Mouse (Mus musculus): Measurements from ENCODE around the gene Rabgap1l. TPM values are rescaled to one million over a fixed set of nuclear protein-coding genes. Genes with fewer than 3 reads are reported as not detected.

The Rabgap1l gene
- total and polyA plus RNA-seq, 3 experiments = 12.9 to 325 (median 302) TPM

GRCm38 (mm10) chr1:160805268-160805667 lies 12.3 kb upstream of the Rabgap1l start:
- no peaks in the 10 kb centered on the region for H3K36me3 ChIP-seq (replicated peaks)
- no peaks in the 10 kb centered on the region for H3K9me3 ChIP-seq (replicated peaks)
- H3K4me3 ChIP-seq (ENCODE audit: low read depth, low read length) = no peak overlapping the region
- no peaks in the 10 kb centered on the region for H3K27me3 ChIP-seq (ENCODE audit: insufficient read depth, low read length)
- TF ChIP-seq GATA2 (IDR thresholded peaks at IDR 0.05; ENCODE audit: borderline replicate concordance, low read depth, low read length) (no peak), GATA1 (IDR thresholded peaks at IDR 0.05; ENCODE audit: borderline replicate concordance, low read length) (no peak), POLR2AphosphoS5 (IDR thresholded peaks at IDR 0.05; ENCODE audit: insufficient replicate concordance, low read depth, low read length) (no peak), CTCF (IDR thresholded peaks at IDR 0.05; ENCODE audit: low read depth, low read length) (no peak), TAL1 (conservative IDR thresholded peaks at IDR 0.05; ENCODE audit: low read depth, low read length) (no peak)
- peaks cover 30% of the 10 kb centered on the region for H3K4me1 ChIP-seq (ENCODE audit: insufficient read depth, low read depth, low read length)
- ATAC-seq (ENCODE audit: extremely low read depth, insufficient number of reproducible peaks, low FRiP score, poor library complexity, severe bottlenecking) (no peak), DNase-seq (ENCODE audit: low spot score) (no peak)

- Histone ChIP-seq H3K36me3 (replicated peaks) (no peaks in the 10 kb centered on the region), H3K27me3 (ENCODE audit: insufficient read depth, low read length) (no peaks in the 10 kb centered on the region), H3K4me3 (ENCODE audit: low read depth, low read length) (no peak overlapping the region), H3K4me1 (ENCODE audit: insufficient read depth, low read depth, low read length) (peaks cover 31% of the 10 kb centered on the region), H3K9me3 (replicated peaks) (no peaks in the 10 kb centered on the region)
- ATAC-seq (ENCODE audit: extremely low read depth, insufficient number of reproducible peaks, low FRiP score, poor library complexity, severe bottlenecking) = no peak
- TF ChIP-seq POLR2AphosphoS5 (IDR thresholded peaks at IDR 0.05; ENCODE audit: insufficient replicate concordance, low read depth, low read length) = no peak
- TF ChIP-seq GATA1 (IDR thresholded peaks at IDR 0.05; ENCODE audit: borderline replicate concordance, low read length) = no peak
- no peak for TF ChIP-seq GATA2 (IDR thresholded peaks at IDR 0.05; ENCODE audit: borderline replicate concordance, low read depth, low read length)
- TF ChIP-seq TAL1 (conservative IDR thresholded peaks at IDR 0.05; ENCODE audit: low read depth, low read length) = no peak
- TF ChIP-seq CTCF (IDR thresholded peaks at IDR 0.05; ENCODE audit: low read depth, low read length) = no peak
- no peak for DNase-seq (ENCODE audit: low spot score)
Measured at GRCm38 (mm10) chr1:160799972-160800371, 7.0 kb upstream of the Rabgap1l start.

GRCm38 (mm10) chr1:160795016-160795415 lies 2.0 kb upstream of the Rabgap1l start:
- H3K9me3 ChIP-seq (replicated peaks) = no peaks in the 10 kb centered on the region
- no peaks in the 10 kb centered on the region for H3K36me3 ChIP-seq (replicated peaks)
- DNase-seq (ENCODE audit: low spot score) (no peak), ATAC-seq (ENCODE audit: extremely low read depth, insufficient number of reproducible peaks, low FRiP score, poor library complexity, severe bottlenecking) (no peak)
- H3K4me1 ChIP-seq (ENCODE audit: insufficient read depth, low read depth, low read length) = peaks cover 39% of the 10 kb centered on the region
- H3K4me3 ChIP-seq (ENCODE audit: low read depth, low read length) = no peak overlapping the region
- TF ChIP-seq GATA1 (IDR thresholded peaks at IDR 0.05; ENCODE audit: borderline replicate concordance, low read length) (no peak), GATA2 (IDR thresholded peaks at IDR 0.05; ENCODE audit: borderline replicate concordance, low read depth, low read length) (no peak), TAL1 (conservative IDR thresholded peaks at IDR 0.05; ENCODE audit: low read depth, low read length) (no peak), CTCF (IDR thresholded peaks at IDR 0.05; ENCODE audit: low read depth, low read length) (no peak), POLR2AphosphoS5 (IDR thresholded peaks at IDR 0.05; ENCODE audit: insufficient replicate concordance, low read depth, low read length) (no peak)
- no peaks in the 10 kb centered on the region for H3K27me3 ChIP-seq (ENCODE audit: insufficient read depth, low read length)

GRCm38 (mm10) chr1:160793791-160794757 lies 1.1 kb upstream of the Rabgap1l start:
- TF ChIP-seq GATA2 (IDR thresholded peaks at IDR 0.05; ENCODE audit: borderline replicate concordance, low read depth, low read length) (no peak), TAL1 (conservative IDR thresholded peaks at IDR 0.05; ENCODE audit: low read depth, low read length) (peak; percentile 68), GATA1 (IDR thresholded peaks at IDR 0.05; ENCODE audit: borderline replicate concordance, low read length) (no peak), POLR2AphosphoS5 (IDR thresholded peaks at IDR 0.05; ENCODE audit: insufficient replicate concordance, low read depth, low read length) (no peak)
- Histone ChIP-seq H3K4me1 (ENCODE audit: insufficient read depth, low read depth, low read length) (peaks cover 41% of the 10 kb centered on the region), H3K9me3 (replicated peaks) (no peaks in the 10 kb centered on the region), H3K4me3 (ENCODE audit: low read depth, low read length) (peak overlapping the region; percentile 7; the same call in 1 of the 2 replicates), H3K27me3 (ENCODE audit: insufficient read depth, low read length) (no peaks in the 10 kb centered on the region), H3K36me3 (replicated peaks) (no peaks in the 10 kb centered on the region)
- ATAC-seq (ENCODE audit: extremely low read depth, insufficient number of reproducible peaks, low FRiP score, poor library complexity, severe bottlenecking) = peak; percentile 66
- DNase-seq (ENCODE audit: low spot score) = no peak

GRCm38 (mm10) chr1:160792156-160792685 lies 790 bp downstream of the Rabgap1l start:
- DNase-seq (ENCODE audit: low spot score) = peak; percentile 33
- H3K27me3 ChIP-seq (ENCODE audit: insufficient read depth, low read length) = no peaks in the 10 kb centered on the region
- H3K4me1 ChIP-seq (ENCODE audit: insufficient read depth, low read depth, low read length) = peaks cover 51% of the 10 kb centered on the region
- no peak; the same call in 1 of the 2 replicates for ATAC-seq (ENCODE audit: extremely low read depth, insufficient number of reproducible peaks, low FRiP score, poor library complexity, severe bottlenecking)
- no peaks in the 10 kb centered on the region for H3K36me3 ChIP-seq (replicated peaks)
- peak overlapping the region; percentile 90 for H3K4me3 ChIP-seq (ENCODE audit: low read depth, low read length)
- TF ChIP-seq CTCF (IDR thresholded peaks at IDR 0.05; ENCODE audit: low read depth, low read length) (no peak), POLR2AphosphoS5 (IDR thresholded peaks at IDR 0.05; ENCODE audit: insufficient replicate concordance, low read depth, low read length) (no peak), TAL1 (conservative IDR thresholded peaks at IDR 0.05; ENCODE audit: low read depth, low read length) (no peak), GATA2 (IDR thresholded peaks at IDR 0.05; ENCODE audit: borderline replicate concordance, low read depth, low read length) (no peak), GATA1 (IDR thresholded peaks at IDR 0.05; ENCODE audit: borderline replicate concordance, low read length) (no peak)
- no peaks in the 10 kb centered on the region for H3K9me3 ChIP-seq (replicated peaks)

Measured in G1E (cell line).